Mouse (Mus musculus): ENCODE results near the gene Tmem198. TPM values are rescaled to one million over a fixed set of nuclear protein-coding genes. Genes with fewer than 3 reads are reported as not detected.
A peak's percentile ranks its signal among the peaks of the same experiment; 100 is the strongest.

Tmem198 gene
- polyA plus RNA-seq, 1 experiment from 2014 or later = 1.7 TPM

- TF ChIP-seq CTCF (IDR thresholded peaks at IDR 0.05) = no peak
- no peak for ATAC-seq
- no peak for DNase-seq (ENCODE audit: low read depth, low spot score)
- in situ Hi-C loops (cut with MboI; ENCODE audit: low pct_unique_long_range_greater_than_20kb) = no loop called here
- CTCF ChIA-PET = no interaction called here
- POLR2A ChIA-PET = interaction anchor here (1.0 kb wide), 1 partner anchor 47 kb away, joined by 3 read pairs; no protein-coding TSS in a partner anchor
- peaks cover 9% of the 10 kb centered on the region for H3K27me3 ChIP-seq
Observed at GRCm38 (mm10) chr1:75512550-75512949, 33.2 kb downstream of the Tmem198 start.

GRCm38 (mm10) chr1:75516703-75517380 is 37.5 kb downstream of the Tmem198 start:
- CTCF ChIA-PET = no interaction called here
- no peak for TF ChIP-seq CTCF (IDR thresholded peaks at IDR 0.05)
- ATAC-seq = no peak

GRCm38 (mm10) chr1:75517984-75518383 is 38.7 kb downstream of the Tmem198 start:
- CTCF ChIA-PET = no interaction called here
- no peak for ATAC-seq
- no peak for TF ChIP-seq CTCF (IDR thresholded peaks at IDR 0.05)
- H3K27me3 ChIP-seq = peaks cover 3% of the 10 kb centered on the region
- no peak for DNase-seq (ENCODE audit: low read depth, low spot score)
- in situ Hi-C loops (cut with MboI; ENCODE audit: low pct_unique_long_range_greater_than_20kb) = no loop called here
- POLR2A ChIA-PET = no interaction called here

More at GRCm38 (mm10) chr1:75516703-75517380, 37.5 kb downstream of the Tmem198 start:
- peaks cover 6% of the 10 kb centered on the region for H3K27me3 ChIP-seq
- DNase-seq (ENCODE audit: low read depth, low spot score) = no peak
- POLR2A ChIA-PET = no interaction called here
- in situ Hi-C loops (cut with MboI; ENCODE audit: low pct_unique_long_range_greater_than_20kb) = no loop called here

- in situ Hi-C loops (cut with MboI; ENCODE audit: low pct_unique_long_range_greater_than_20kb) = no loop called here
- CTCF ChIA-PET = no interaction called here
- ATAC-seq (no peak), DNase-seq (ENCODE audit: low read depth, low spot score) (no peak)
- H3K27me3 ChIP-seq = no peaks in the 10 kb centered on the region
- TF ChIP-seq CTCF (IDR thresholded peaks at IDR 0.05) = no peak
- POLR2A ChIA-PET = no interaction called here
Observed at GRCm38 (mm10) chr1:75518427-75518826, 39.1 kb downstream of the Tmem198 start.

- TF ChIP-seq CTCF (IDR thresholded peaks at IDR 0.05) = no peak
- ChIA-PET POLR2A (no interaction called here), CTCF (no interaction called here)
- H3K27me3 ChIP-seq = no peaks in the 10 kb centered on the region
- no peak for DNase-seq (ENCODE audit: low read depth, low spot score)
- in situ Hi-C loops (cut with MboI; ENCODE audit: low pct_unique_long_range_greater_than_20kb) = no loop called here
- ATAC-seq = no peak
Observed at GRCm38 (mm10) chr1:75519576-75519975, 40.2 kb downstream of the Tmem198 start.

GRCm38 (mm10) chr1:75521321-75522031 is 42.1 kb downstream of the Tmem198 start, which contains the start of gene Stk11ip:
Gene Stk11ip, plus strand, starts transcription at chr1:75521529.
- in situ Hi-C loops (cut with MboI; ENCODE audit: low pct_unique_long_range_greater_than_20kb) = no loop called here
- peak; percentile 91 for ATAC-seq
- peak; percentile 46 for DNase-seq (ENCODE audit: low read depth, low spot score)
- ChIA-PET CTCF (interaction anchor here (1.2 to 1.3 kb wide), 2 partner anchors 20 to 196 kb away, joined by 3 to 5 read pairs; no protein-coding TSS in a partner anchor), POLR2A (interaction anchor here (0.6 to 1.9 kb wide), 4 partner anchors 15 to 45 kb away, joined by 3 to 7 read pairs (median 4); partner anchors contain the start of genes Inha and Obsl1)
- no peaks in the 10 kb centered on the region for H3K27me3 ChIP-seq
- no peak for TF ChIP-seq CTCF (IDR thresholded peaks at IDR 0.05)

- CTCF ChIA-PET = interaction anchor here (1.5 kb wide), 1 partner anchor 34 kb away, joined by 4 read pairs; no protein-coding TSS in a partner anchor
- ATAC-seq (no peak), DNase-seq (ENCODE audit: low read depth, low spot score) (no peak)
- H3K27me3 ChIP-seq = no peaks in the 10 kb centered on the region
- in situ Hi-C loops (cut with MboI; ENCODE audit: low pct_unique_long_range_greater_than_20kb) = no loop called here
- TF ChIP-seq CTCF (IDR thresholded peaks at IDR 0.05) = no peak
- POLR2A ChIA-PET = interaction anchor here (0.5 kb wide), 1 partner anchor 14 kb away, joined by 3 read pairs; no protein-coding TSS in a partner anchor
Observed at GRCm38 (mm10) chr1:75524679-75525078, 45.3 kb downstream of the Tmem198 start.

GRCm38 (mm10) chr1:75530546-75530945 is 51.2 kb downstream of the Tmem198 start:
- H3K27me3 ChIP-seq = no peaks in the 10 kb centered on the region
- no peak for ATAC-seq
- ChIA-PET CTCF (interaction anchor here (1.6 to 3.3 kb wide), 2 partner anchors 12 to 53 kb away, joined by 5 to 9 read pairs; no protein-coding TSS in a partner anchor), POLR2A (no interaction called here)
- DNase-seq (ENCODE audit: low read depth, low spot score) = no peak
- in situ Hi-C loops (cut with MboI; ENCODE audit: low pct_unique_long_range_greater_than_20kb) = no loop called here
- TF ChIP-seq CTCF (IDR thresholded peaks at IDR 0.05) = no peak

- ChIA-PET POLR2A (no interaction called here), CTCF (interaction anchor here (3.3 kb wide), 1 partner anchor 55 kb away, joined by 9 read pairs; no protein-coding TSS in a partner anchor)
- no peak for ATAC-seq
- in situ Hi-C loops (cut with MboI; ENCODE audit: low pct_unique_long_range_greater_than_20kb) = no loop called here
- TF ChIP-seq CTCF (IDR thresholded peaks at IDR 0.05) = no peak
- H3K27me3 ChIP-seq = no peaks in the 10 kb centered on the region
- DNase-seq (ENCODE audit: low read depth, low spot score) = no peak
Observed at GRCm38 (mm10) chr1:75532280-75533172, 53.2 kb downstream of the Tmem198 start.

All from Patski (cell line).